ENCODE assay signal across 28 mouse cellular contexts in genomic region chr19:41674366-41674765, GRCm38 (mm10).
A peak's percentile ranks its signal among the peaks of the same experiment; 100 is the strongest.
DNase-seq lines count a peak whose midpoint lies in the region; ATAC-seq lines count a peak whose summit lies in the region.
"Had no signal": no experiment of that assay in that cellular context is flagged by ENCODE, and none has a peak within 500 bp of the region (broad histone marks: within the 10 kb centered on the region; RNA-seq: fewer than 3 reads in every experiment).

No protein-coding gene starts in this region.

- no peaks in the 10 kb centered on the region for H3K36me3 ChIP-seq in hindbrain, embryonic 10.5 days
- no peaks in the 10 kb centered on the region for H3K36me3 ChIP-seq in hindbrain, embryonic 11.5 days (ENCODE audit: control insufficient read depth, insufficient read depth, low read length)
- no peaks in the 10 kb centered on the region for H3K36me3 ChIP-seq in kidney, embryonic 16.5 days (ENCODE audit: insufficient read depth, low read length)
- H3K36me3 ChIP-seq in heart, embryonic 11.5 days (ENCODE audit: control insufficient read depth, insufficient read depth, low read length), result no peaks in the 10 kb centered on the region
- no peaks in the 10 kb centered on the region for H3K36me3 ChIP-seq in intestine, embryonic 16.5 days (ENCODE audit: control insufficient read depth, insufficient read depth, low read length)
- H3K36me3 ChIP-seq: G1E; heart, embryonic 15.5 days; hindbrain, embryonic 13.5 days; liver, embryonic 13.5 days; midbrain, embryonic 10.5 days; neural tube, embryonic 12.5 days had no signal

- H3K9ac ChIP-seq in hindbrain, embryonic 11.5 days (ENCODE audit: low read depth, low read length), result no peak overlapping the region
- H3K9ac ChIP-seq in kidney, embryonic 16.5 days (replicated peaks; ENCODE audit: low read length), result no peak overlapping the region
- H3K9ac ChIP-seq in heart, embryonic 11.5 days (ENCODE audit: low read depth, low read length), result no peak overlapping the region
- no peak overlapping the region for H3K9ac ChIP-seq in intestine, embryonic 16.5 days (ENCODE audit: low read depth, low read length)
- H3K9ac ChIP-seq: forebrain, postnatal 0 days; heart, embryonic 15.5 days; hindbrain, embryonic 13.5 days; liver, embryonic 13.5 days; neural tube, embryonic 12.5 days had no signal

- no peak overlapping the region for H3K4me3 ChIP-seq in hindbrain, embryonic 10.5 days
- no peak overlapping the region for H3K4me3 ChIP-seq in hindbrain, embryonic 11.5 days (ENCODE audit: low read depth, low read length)
- no peak overlapping the region for H3K4me3 ChIP-seq in kidney, embryonic 16.5 days (ENCODE audit: low read length)
- no peak overlapping the region for H3K4me3 ChIP-seq in heart, embryonic 11.5 days (ENCODE audit: low read depth, low read length)
- no peak overlapping the region for H3K4me3 ChIP-seq in intestine, embryonic 16.5 days (ENCODE audit: low read length)
- H3K4me3 ChIP-seq: erythroblast, embryonic 14.5 days; heart, embryonic 15.5 days; hindbrain, embryonic 13.5 days; liver, embryonic 13.5 days; midbrain, embryonic 10.5 days; neural tube, embryonic 12.5 days had no signal

- no peaks in the 10 kb centered on the region for H3K9me3 ChIP-seq in hindbrain, embryonic 10.5 days
- H3K9me3 ChIP-seq in hindbrain, embryonic 11.5 days (ENCODE audit: control insufficient read depth, low read length), result no peaks in the 10 kb centered on the region
- no peaks in the 10 kb centered on the region for H3K9me3 ChIP-seq in kidney, embryonic 16.5 days (ENCODE audit: low read length)
- H3K9me3 ChIP-seq in heart, embryonic 11.5 days (replicated peaks; ENCODE audit: control insufficient read depth, low read length), result no peaks in the 10 kb centered on the region
- no peaks in the 10 kb centered on the region for H3K9me3 ChIP-seq in intestine, embryonic 16.5 days (ENCODE audit: control insufficient read depth, low read length)
- H3K9me3 ChIP-seq: G1E; heart, embryonic 15.5 days; hindbrain, embryonic 13.5 days; liver, embryonic 13.5 days; midbrain, embryonic 10.5 days; neural tube, embryonic 12.5 days had no signal

- ATAC-seq in hindbrain, embryonic 11.5 days (ENCODE audit: low FRiP score), result no peak
- ATAC-seq in kidney, embryonic 16.5 days (ENCODE audit: low FRiP score, low TSS enrichment), result no peak
- no peak for ATAC-seq in heart, embryonic 11.5 days (replicated peaks; ENCODE audit: insufficient number of reproducible peaks, low FRiP score, low TSS enrichment)
- ATAC-seq in intestine, embryonic 16.5 days, result no peak
- ATAC-seq: activated CD4-positive, CD25-positive, alpha-beta regulatory T cell, adult 4 months; forebrain, postnatal 0 days; intestine, postnatal 0 days; midbrain, embryonic 16.5 days had no signal

- 82% methylated on average over 4 of the region's 4 CpGs for WGBS in hindbrain, embryonic 10.5 days
- WGBS in hindbrain, embryonic 11.5 days, result 67% methylated on average over 4 of the region's 4 CpGs
- 71% methylated on average over 4 of the region's 4 CpGs for WGBS in kidney, embryonic 16.5 days
- 46% methylated on average over 4 of the region's 4 CpGs for WGBS in heart, embryonic 11.5 days (ENCODE audit: insufficient replicate concordance)
- WGBS in intestine, embryonic 16.5 days, result 65% methylated on average over 4 of the region's 4 CpGs

- H3K4me1 ChIP-seq in hindbrain, embryonic 10.5 days (replicated peaks), result peaks cover 95% of the 10 kb centered on the region
- H3K4me1 ChIP-seq in hindbrain, embryonic 11.5 days (replicated peaks; ENCODE audit: control insufficient read depth, insufficient read depth, low read length), result peaks cover 34% of the 10 kb centered on the region
- H3K4me1 ChIP-seq in kidney, embryonic 16.5 days (ENCODE audit: insufficient read depth, low read length), result peaks cover 35% of the 10 kb centered on the region
- peaks cover 19% of the 10 kb centered on the region for H3K4me1 ChIP-seq in heart, embryonic 11.5 days (ENCODE audit: control insufficient read depth, insufficient read depth, low read length)
- no peaks in the 10 kb centered on the region for H3K4me1 ChIP-seq in intestine, embryonic 16.5 days (ENCODE audit: control insufficient read depth, insufficient read depth, low read length)
- H3K4me1 ChIP-seq: heart, embryonic 15.5 days had no signal

- peaks cover 85% of the 10 kb centered on the region for H3K27me3 ChIP-seq in hindbrain, embryonic 10.5 days (ENCODE audit: insufficient read depth, poor library complexity, severe bottlenecking)
- H3K27me3 ChIP-seq in hindbrain, embryonic 11.5 days (ENCODE audit: control insufficient read depth, insufficient read depth, low read length), result peaks cover 4% of the 10 kb centered on the region; the same call in 1 of the 2 replicates
- no peaks in the 10 kb centered on the region for H3K27me3 ChIP-seq in kidney, embryonic 16.5 days (ENCODE audit: insufficient read depth, low read length)
- H3K27me3 ChIP-seq in heart, embryonic 11.5 days (ENCODE audit: control insufficient read depth, insufficient read depth, low read length), result peaks cover 4% of the 10 kb centered on the region; the same call in 1 of the 2 replicates
- H3K27me3 ChIP-seq in intestine, embryonic 16.5 days (replicated peaks; ENCODE audit: control insufficient read depth, insufficient read depth, low read length), result no peaks in the 10 kb centered on the region

- no peak for DNase-seq in hindbrain, embryonic 10.5 days (ENCODE audit: low spot score)
- no peak for DNase-seq in hindbrain, embryonic 11.5 days (ENCODE audit: low spot score)
- DNase-seq in 416B (ENCODE audit: low read depth), result peak; percentile 11
- DNase-seq in NIH3T3 (ENCODE audit: low read depth), result peak; percentile 20
- peak; percentile 83 for DNase-seq in adrenal gland, postnatal 14 days
- DNase-seq: cerebellum, adult 11 months; cerebellum, postnatal 10 days; forebrain, postnatal 0 days; gastrocnemius, postnatal 10 days; kidney, postnatal 25 days; liver, embryonic 13.5 days; lung, adult 2 months; lung, postnatal 10 days; thymus, adult 2 months; thymus, postnatal 36 days had no signal

- H3K27ac ChIP-seq in hindbrain, embryonic 10.5 days, result peak overlapping the region; percentile 74
- no peak overlapping the region for H3K27ac ChIP-seq in hindbrain, embryonic 11.5 days (ENCODE audit: low read depth, low read length)
- H3K27ac ChIP-seq in kidney, embryonic 16.5 days (ENCODE audit: low read length), result no peak overlapping the region
- H3K27ac ChIP-seq in heart, embryonic 11.5 days (ENCODE audit: low read depth, low read length), result no peak overlapping the region
- H3K27ac ChIP-seq in intestine, embryonic 16.5 days (ENCODE audit: low read length), result no peak overlapping the region
- H3K27ac ChIP-seq: heart, embryonic 15.5 days; hindbrain, embryonic 13.5 days; liver, embryonic 13.5 days; macrophage; neural tube, embryonic 12.5 days had no signal

- no peak overlapping the region for H3K4me2 ChIP-seq in hindbrain, embryonic 11.5 days (replicated peaks; ENCODE audit: low read depth, low read length)
- no peak overlapping the region for H3K4me2 ChIP-seq in kidney, embryonic 16.5 days (replicated peaks; ENCODE audit: low read depth, low read length)
- H3K4me2 ChIP-seq in heart, embryonic 11.5 days, result no peak overlapping the region
- H3K4me2 ChIP-seq in intestine, embryonic 16.5 days (ENCODE audit: low read depth, low read length), result no peak overlapping the region
- H3K4me2 ChIP-seq: heart, embryonic 15.5 days; hindbrain, embryonic 13.5 days; liver, embryonic 13.5 days; neural tube, embryonic 12.5 days had no signal

Comparison
In these comparisons a context has a peak if more than half of its experiments do, and no peak if none do; other contexts are left out.
1. DNase-seq: peak in 416B (single experiment), NIH3T3 (single experiment) and adrenal gland, postnatal 14 days (single experiment); none in hindbrain, embryonic 10.5 days (single experiment) and hindbrain, embryonic 11.5 days (single experiment).